Mouse (Mus musculus): ENCODE measurements at regions not wholly inside any gene's neighbourhood (a gene's known extent, or its start where the extent isn't known, plus 50 kb on each side); places are given as distances from the start of the nearest gene placed in this dataset.
A peak's percentile ranks its signal among the peaks of the same experiment; 100 is the strongest.

GRCm38 (mm10) chr12:110025171-110025570, 253.7 kb upstream of the Dio3 start:
- DNase-seq (ENCODE audit: low spot score in 2 of 2) = no peak

GRCm38 (mm10) chr12:110026033-110026750, 252.7 kb upstream of the Dio3 start:
- no peak for DNase-seq (ENCODE audit: low spot score in 2 of 2)

DNA sequence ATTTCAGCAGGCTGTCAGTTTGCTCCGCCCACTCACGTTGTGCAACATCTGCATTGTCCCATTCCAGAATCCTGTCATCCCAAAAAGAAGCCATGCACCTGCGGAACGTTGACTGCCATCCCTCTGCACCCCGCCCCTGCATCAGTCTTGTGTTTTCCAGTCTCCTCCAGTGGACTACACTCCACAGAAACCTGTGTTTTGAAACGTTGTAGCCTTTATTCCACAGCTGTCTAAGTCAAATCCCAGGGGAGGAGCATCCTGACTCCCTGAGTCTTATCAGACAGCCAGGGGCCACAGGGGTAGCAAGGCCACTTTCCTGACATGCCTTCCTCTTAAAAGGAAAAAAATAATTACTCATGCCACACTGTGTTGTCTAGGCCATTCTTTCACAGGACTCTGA, 251.5 kb upstream of the Dio3 start:
- DNase-seq (ENCODE audit: low spot score in 2 of 2) = no peak

DNA sequence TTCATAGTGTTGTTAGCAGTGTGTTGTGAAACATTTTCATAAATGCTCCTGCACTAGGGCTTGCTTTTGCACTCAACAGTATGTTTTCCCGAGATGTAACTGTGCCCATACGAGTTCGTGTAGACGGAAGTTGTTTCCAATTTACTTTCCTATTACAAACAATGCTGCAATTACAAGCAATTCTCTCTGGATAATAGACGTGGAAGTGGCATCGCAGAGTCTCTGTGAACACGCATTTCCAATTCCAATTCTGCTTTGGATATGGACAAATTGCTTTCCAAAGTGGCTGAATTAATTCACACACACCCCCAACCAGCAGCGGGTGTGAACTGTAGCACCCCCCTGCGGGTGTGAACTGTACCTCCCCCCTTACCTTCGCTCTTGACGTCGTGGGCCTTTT, 250.9 kb upstream of the Dio3 start:
- DNase-seq (ENCODE audit: low spot score in 2 of 2) = no peak

GRCm38 (mm10) chr12:110028646-110029045, 250.2 kb upstream of the Dio3 start:
- no peak for DNase-seq (ENCODE audit: low spot score in 2 of 2)

GRCm38 (mm10) chr12:110031326-110031725, 247.5 kb upstream of the Dio3 start:
- DNase-seq (ENCODE audit: low spot score in 2 of 2) = no peak

GRCm38 (mm10) chr12:110035171-110035570, 243.7 kb upstream of the Dio3 start:
- no peak for DNase-seq (ENCODE audit: low spot score in 2 of 2)

- DNase-seq (ENCODE audit: low spot score in 2 of 2) = peak; percentile 63 to 85
These were observed 238.2 kb upstream of the Dio3 start for GRCm38 (mm10) chr12:110040682-110041081.

GRCm38 (mm10) chr12:110041782-110042181, 237.1 kb upstream of the Dio3 start:
- no peak for DNase-seq (ENCODE audit: low spot score in 2 of 2)

- DNase-seq (ENCODE audit: low spot score in 2 of 2) = no peak
These were observed 234.6 kb upstream of the Dio3 start for GRCm38 (mm10) chr12:110044266-110044665.

DNA sequence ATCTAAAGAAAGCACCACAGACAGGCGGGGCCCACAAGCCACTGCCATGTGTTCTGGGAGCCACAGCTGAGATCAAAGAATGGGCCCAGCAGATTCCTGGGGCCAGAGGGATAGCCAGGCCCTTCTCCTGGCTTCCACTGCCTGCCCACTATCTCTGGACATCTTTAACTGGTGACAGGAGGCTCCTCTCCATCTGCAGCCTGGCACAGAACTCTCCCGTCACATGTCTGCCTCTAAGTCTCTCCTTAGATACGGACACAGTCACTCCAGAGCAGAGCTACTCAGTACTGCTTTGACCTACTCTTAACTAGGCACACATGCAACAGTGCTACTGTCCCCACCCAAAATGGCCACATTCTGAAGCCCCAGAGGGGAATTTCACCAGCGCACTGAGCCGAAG, 234.1 kb upstream of the Dio3 start:
- no peak for DNase-seq (ENCODE audit: low spot score in 2 of 2)

DNA sequence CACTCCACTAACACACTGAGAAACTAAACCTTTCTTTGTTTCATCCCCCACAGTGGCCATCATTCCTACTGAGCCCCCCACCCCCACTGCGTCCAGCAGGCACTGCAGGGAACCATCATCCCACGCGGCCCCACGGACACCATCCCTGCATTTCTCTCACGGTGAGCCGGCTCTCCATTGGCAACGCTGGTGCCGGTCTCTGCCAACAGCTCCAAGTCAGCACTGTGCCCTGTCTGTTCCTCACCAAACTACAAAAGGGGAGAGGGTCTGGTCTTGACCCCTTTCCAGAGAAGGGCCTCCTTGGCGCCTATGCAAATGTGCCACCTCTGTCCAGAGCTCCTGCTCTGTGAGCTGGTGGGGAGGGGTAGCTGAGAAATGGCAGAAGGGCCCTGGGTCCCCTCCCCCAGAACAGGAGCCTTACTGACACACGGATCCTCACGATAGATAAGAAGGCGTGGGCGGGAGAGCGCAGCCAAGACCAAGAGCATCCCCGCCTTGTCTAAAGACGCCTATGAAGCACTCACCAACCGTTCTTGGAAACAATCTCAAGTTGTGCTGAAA, 233.0 kb upstream of the Dio3 start:
- no peak for DNase-seq (ENCODE audit: low spot score in 2 of 2)

DNA sequence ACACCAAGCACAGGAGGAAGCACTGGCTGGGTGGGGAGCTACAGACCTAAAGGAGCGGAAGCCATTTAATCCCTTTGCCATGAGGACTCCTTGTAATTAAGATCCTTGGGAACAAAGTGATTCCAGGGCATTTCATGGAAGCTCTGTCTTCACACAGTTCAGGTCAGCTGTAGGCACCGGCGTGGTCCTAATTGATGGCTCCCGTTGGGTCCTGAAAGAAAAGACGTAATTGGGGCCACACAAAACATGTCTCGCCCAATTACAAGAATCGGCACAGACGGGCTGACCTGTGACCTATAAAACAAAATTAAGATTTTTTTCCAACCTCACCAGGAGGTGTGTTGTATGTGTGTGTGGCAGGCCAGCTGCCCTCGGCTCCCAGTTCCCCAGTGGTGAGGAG, 232.3 kb upstream of the Dio3 start:
- no peak for DNase-seq (ENCODE audit: low spot score in 2 of 2)

GRCm38 (mm10) chr12:110047466-110048250, 231.2 kb upstream of the Dio3 start:
- DNase-seq (ENCODE audit: low spot score in 2 of 2) = peak; percentile 48 to 61

GRCm38 (mm10) chr12:110049154-110049736, 229.6 kb upstream of the Dio3 start:
- peak; percentile 41 to 70 for DNase-seq (ENCODE audit: low spot score in 2 of 2)

DNA sequence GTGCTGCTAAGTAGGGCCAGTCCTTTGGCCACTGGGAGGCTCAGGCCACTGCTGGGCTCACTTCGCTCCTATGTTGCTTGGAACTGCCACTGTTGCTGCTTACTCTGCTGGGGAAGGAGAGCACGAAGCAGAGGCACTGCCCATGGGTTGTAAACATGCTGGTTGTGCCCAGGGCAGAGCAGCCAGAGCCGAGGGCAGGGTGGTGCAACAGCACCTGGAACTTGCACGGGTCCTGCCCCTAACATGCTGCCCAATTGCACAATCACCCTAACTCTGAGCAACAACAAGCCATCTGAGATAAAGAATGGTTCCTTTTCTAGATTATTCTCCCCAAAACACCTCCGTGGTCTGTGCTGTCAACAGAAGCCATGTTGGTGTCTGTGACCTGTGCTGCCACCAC, 219.5 kb upstream of the Dio3 start:
- no peak for DNase-seq (ENCODE audit: low spot score in 2 of 2)

- DNase-seq (ENCODE audit: low spot score in 2 of 2) = no peak
These were observed 216.9 kb upstream of the Dio3 start for GRCm38 (mm10) chr12:110061961-110062360.

GRCm38 (mm10) chr12:110063013-110063412, 215.9 kb upstream of the Dio3 start:
- DNase-seq (ENCODE audit: low spot score in 2 of 2) = no peak

DNA sequence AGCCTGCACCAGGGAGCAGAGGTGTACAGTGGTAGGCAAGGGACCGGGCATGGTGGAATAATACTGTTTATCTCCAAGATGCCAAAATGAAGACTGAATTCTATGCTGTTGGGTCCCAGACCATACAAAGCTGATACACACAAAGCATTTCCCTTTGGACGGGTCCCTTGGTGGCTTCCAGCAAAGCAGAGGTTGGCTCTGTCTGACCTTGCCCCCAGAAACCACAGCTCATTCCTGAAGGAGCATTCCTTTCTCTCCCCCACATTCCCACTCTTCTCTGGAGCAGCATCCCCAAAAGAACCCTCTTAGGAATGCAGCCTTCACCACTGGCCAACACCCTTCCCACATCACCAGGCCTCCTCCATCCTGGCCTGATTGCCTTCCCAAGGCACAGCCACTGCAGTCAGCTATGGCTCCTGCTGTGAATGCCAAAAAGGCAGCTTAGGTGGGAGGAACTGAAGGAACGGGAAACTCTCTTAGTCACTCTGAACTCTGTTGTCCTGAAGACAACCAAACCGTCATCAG, 212.4 kb upstream of the Dio3 start:
- DNase-seq (ENCODE audit: low spot score in 2 of 2) = no peak

DNA sequence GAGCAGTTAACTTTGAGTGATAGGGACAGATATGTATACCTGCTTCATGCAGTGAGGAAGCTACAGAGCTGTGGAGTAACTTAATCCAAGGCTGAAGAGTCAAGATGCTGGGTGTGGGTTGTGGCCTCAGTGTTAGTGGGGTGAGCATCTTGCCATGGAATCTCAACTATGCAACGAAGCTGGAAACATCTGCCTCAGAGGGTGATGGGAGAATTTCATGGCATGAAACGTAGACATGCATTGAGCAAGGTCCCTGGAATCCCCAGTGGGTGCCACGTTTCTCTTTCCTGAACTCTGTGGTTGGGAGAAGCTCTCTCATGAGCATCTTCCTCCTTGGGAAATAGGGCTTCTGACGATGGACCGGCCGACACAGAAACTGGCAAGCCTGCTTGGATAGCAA, 208.4 kb upstream of the Dio3 start:
- DNase-seq (ENCODE audit: low spot score in 2 of 2) = no peak

DNA sequence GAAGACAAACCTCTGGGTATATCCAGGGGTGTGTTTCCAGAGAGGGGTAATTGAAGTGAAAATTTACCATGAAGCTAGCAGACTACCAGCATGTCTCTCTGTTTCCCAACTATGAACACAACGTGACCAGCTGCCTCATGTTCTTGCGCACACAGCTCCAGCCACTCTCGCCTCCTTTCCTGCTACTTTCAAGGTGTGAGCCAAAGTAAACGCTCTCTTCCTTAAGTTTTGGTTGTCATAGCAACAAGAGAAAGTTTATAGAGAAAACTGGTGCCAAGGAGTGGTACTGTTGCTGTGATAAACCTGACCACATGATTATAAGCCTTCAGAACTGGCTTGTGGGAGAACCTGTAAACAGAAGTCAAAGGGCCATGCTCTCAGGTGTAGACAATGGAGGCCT, 207.0 kb upstream of the Dio3 start:
- no peak for DNase-seq (ENCODE audit: low spot score in 2 of 2)

DNA sequence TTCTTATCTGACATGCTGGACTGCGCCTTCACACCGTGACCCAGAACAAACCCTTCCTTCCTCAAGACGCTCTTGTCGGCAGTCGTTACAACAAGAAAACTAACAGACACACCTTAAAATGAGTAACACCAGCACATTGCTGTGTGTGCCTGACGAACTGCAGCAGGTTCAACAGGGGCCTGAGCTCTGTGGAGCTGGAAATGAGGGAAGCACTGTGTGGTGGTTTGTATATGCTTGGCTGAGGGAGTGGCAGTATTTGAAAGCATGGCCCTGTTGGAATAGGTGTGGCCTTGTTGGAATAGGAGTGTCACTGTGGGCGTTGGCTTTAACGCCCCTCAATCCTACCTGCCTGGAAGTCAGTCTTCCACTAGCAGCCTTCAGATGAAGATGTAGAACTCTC, 203.9 kb upstream of the Dio3 start:
- DNase-seq (ENCODE audit: low spot score in 2 of 2) = no peak
